Mouse (Mus musculus) A20 (cell line): ENCODE data around the gene Gm20835.
"Not testable (repeated sequence)": the region's sequence is repeated elsewhere in the genome, so short reads cannot be mapped to it uniquely, and the experiment has no call there.

ENCODE experiments used
- DNase-seq: peaks from one replicate; pipeline ENCODE4 v3.0.0-alpha.2; 2011; ENCODE audit warnings: low read depth, low spot score

The Gm20835 gene

GRCm38 (mm10) chrY:36735190-36735589 is at the start of gene Gm20835:
TSS of gene Gm20835 (minus strand) at chrY:36735290.
- not testable (repeated sequence) for DNase-seq
